Mouse (Mus musculus): ENCODE results near the gene Tenm1.

Tenm1 gene

DNA sequence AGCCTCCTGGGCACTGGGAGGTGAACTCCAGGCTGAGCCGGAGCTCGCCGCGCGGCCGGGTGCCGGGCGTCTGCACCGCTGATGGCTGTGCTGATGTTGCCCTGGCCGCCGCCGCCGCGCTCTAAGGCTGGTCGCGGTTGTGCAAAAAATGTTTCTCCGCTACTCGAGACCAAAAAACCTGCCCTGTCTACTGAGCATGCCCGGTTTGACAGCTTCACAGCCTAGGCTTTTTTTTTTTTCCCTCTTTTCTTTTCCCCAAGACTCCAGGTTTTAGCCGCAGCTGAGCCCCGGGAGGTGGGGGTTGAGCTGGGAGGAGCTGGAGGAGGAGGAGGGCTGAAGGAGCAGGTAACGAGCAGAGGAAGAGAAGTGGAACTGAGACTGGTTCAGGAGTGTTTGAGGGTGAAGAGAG is at the start of gene Tenm1:
TSS of gene Tenm1 (minus strand) at position 272 of the 409 bp plus-strand sequence.
- no peak for DNase-seq (ENCODE audit: low spot score in 2 of 2)

DNA sequence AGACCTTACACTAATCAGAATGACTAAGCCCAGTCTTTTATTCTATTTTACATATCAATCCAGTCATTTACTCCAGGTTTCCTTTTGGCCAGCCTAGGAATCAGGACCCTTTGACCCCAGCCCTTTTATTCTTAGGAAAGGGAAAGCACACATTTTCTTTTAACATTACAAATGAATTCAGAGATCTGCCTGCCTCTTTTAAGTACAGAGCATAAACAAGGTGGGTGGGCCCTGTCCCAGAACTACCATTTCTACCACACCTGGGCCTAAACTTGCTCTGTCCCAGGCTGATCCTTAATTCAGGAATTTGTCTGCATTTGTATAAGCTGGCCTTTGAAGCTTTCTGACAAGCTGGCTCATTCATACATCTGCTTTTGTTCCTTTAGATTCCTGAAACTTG is 38.4 kb upstream of the Tenm1 start:
- DNase-seq (ENCODE audit: low spot score in 2 of 2): no peak

GRCm38 (mm10) chrX:43430581-43430980 is 1.7 kb upstream of the Tenm1 start:
- no peak for DNase-seq (ENCODE audit: low spot score in 2 of 2)

DNA sequence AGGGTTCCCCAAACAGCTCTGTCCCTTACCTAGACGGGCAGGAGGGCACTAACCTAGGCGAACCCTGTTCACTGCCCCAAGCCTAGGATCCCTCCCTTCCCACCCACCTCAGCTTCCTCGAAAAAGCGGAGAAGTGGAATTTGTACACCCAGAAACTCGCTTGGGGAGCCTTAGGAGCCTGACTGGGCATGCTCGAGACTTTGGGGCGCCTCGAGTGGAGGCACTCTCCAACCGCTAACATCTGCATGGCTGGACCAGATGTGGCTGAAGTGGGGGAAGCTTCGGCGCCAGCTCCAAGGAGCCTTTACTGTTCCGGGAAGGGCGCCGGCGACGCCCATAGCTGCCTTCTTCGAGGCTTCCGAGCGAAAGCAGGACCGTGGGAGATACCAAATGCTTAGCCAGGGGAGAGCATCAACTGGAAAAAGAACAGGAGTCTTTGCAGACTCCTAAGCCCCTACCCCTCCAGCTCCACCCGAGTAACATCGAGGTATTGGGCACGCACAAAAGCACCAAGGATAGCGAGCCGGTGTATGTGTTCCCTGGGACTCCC is 1.1 kb upstream of the Tenm1 start:
- no peak for DNase-seq (ENCODE audit: low spot score in 2 of 2)

GRCm38 (mm10) chrX:43429337-43429736 is 411 bp upstream of the Tenm1 start:
- no peak for DNase-seq (ENCODE audit: low spot score in 2 of 2)

DNA sequence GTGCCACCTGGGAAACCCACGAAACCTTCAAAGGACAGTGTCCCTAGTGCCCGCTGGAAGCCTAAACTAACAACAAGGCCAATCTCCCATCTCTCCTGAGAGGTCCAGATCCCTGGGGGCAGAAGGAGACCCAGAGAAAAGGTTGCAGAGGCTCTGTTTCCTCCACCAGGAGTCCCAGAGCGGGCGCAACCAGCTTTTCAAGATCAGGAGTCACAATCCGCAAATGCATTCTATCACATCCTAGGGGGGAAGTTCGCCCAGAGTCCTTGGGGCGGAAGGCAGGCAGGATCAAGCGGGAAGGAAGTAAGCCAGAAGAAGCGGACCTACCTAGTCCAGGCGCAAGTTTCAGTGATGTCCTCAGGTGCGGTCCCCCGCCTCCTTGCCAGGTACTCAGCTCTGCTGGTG is 963 bp downstream of the Tenm1 start:
- no peak for DNase-seq (ENCODE audit: low spot score in 2 of 2)

GRCm38 (mm10) chrX:43427111-43427510 is 1.8 kb downstream of the Tenm1 start:
- no peak for DNase-seq (ENCODE audit: low spot score in 2 of 2)

DNA sequence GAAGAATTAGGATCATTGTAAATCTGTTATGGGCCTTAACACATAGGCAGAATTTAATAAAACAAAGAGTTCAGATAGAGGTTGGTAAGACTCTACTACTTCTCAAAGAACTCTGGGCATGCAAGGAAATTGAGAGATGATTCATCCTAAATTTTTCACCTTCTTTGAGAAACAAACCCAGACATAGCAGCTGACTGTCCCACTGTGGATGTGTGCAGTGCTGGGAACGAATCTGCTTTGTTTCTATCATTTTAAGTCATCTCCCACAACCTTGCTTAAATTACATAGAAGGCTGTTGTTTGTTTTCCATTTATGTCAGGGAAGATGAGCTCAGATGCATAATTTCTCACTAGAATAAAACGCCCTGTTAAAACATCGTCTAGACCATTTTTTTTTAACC is 31.0 kb downstream of the Tenm1 start:
- no peak for DNase-seq (ENCODE audit: low spot score in 2 of 2)

DNA sequence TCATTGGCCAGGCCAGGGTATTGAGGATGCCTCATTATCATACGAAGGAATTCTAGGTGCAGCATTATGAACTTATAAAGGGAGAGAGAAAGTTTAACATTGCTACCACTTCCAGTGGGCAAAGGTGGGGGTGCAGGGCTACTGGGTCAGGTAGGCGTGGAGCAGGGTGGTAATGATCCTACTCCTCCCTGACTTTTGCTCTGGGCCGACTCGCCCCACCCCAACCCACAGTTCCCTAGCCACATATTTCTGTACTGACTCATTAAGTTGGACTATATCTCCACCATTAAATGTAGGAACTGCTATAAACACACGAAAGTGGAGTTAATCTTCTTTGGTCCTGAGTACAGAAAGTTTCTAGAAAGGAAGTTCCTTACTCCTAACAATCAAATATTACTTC is 40.8 kb downstream of the Tenm1 start:
- no peak for DNase-seq (ENCODE audit: low spot score in 2 of 2)

- DNase-seq (ENCODE audit: low spot score in 2 of 2): no peak
Observed at GRCm38 (mm10) chrX:43372526-43372925, 56.4 kb downstream of the Tenm1 start.

- DNase-seq (ENCODE audit: low spot score in 2 of 2): no peak
Observed at GRCm38 (mm10) chrX:43319351-43319750, 109.6 kb downstream of the Tenm1 start.

DNA sequence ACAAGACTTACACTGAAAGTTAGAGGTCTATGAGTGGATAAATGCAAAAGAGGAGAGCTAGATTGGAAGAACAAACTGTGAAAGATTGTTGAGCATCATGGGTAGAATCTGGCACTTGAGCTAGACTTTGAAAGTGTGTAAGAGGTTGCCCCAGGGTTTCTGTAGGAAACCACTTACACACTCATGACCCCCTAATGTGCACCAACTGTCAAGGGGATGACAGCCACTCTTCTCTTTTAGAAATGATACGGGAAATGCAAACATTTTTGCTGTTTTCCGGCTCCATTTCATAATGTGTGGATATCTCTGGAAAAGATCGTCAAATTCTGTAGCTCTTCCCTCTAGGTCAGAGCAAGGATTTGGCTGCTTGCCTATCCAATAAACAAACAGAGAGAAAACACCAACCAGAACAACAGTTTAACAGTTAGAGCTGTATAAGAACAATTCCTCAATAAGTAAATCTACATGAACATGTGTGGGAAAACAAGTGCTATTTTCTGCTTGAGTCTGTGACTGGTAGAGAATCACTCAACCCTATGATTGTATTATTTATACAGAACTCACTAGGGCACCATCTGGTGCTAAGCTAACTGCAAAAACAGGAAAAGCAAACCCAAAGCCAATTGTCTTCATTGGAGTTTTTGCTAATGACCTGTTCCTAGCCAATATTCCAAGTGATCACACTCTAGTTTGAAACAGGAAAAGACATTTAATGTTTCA is 111.0 kb downstream of the Tenm1 start:
- DNase-seq (ENCODE audit: low spot score in 2 of 2): no peak

GRCm38 (mm10) chrX:43235844-43236243 is 193.1 kb downstream of the Tenm1 start:
- no peak for DNase-seq (ENCODE audit: low spot score in 2 of 2)

DNA sequence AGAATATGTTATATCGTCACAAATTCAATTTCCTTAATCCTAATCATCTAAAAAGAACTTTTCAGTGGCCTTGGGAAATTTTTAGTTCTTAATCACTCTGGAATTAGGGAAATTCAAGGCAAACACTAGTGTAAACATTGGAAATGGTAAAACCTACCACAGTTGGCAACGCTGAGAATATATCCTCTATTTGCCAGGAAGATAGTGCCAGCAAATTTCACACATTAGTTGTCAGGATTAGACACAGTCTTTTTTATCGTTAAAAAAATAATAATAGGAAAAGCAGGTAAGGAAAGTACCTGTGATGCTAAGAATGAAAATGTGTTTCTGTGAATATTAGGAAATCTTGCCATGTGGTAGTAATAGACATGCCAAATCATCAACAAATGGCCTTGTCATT is 223.9 kb downstream of the Tenm1 start:
- no peak for DNase-seq (ENCODE audit: low spot score in 2 of 2)

GRCm38 (mm10) chrX:43202249-43202783 is 226.6 kb downstream of the Tenm1 start:
- no peak for DNase-seq (ENCODE audit: low spot score in 2 of 2)

- DNase-seq (ENCODE audit: low spot score in 2 of 2): no peak
Observed at GRCm38 (mm10) chrX:43182975-43183374, 246.0 kb downstream of the Tenm1 start.

DNA sequence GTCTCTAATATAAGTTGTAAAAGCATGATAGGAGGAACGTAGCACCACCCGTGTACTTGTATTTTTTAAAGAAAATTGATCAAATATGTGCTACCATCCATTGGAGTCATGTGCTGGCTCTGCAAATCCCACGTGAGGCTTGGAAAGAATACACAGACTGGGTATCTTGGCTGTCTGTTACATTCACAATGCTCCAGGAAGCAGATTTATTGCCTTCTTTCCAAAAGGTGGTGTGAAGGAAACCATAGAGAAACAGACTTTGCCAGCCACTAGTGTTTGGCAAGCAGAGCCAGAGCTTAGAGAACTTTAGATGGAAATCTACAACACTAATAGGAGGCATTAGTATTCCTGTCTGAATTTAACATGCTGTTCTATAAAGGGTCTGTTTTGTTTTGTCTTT is 277.4 kb downstream of the Tenm1 start:
- no peak for DNase-seq (ENCODE audit: low spot score in 2 of 2)

GRCm38 (mm10) chrX:43129696-43130095 is 299.2 kb downstream of the Tenm1 start:
- no peak for DNase-seq (ENCODE audit: low spot score in 2 of 2)

- DNase-seq (ENCODE audit: low spot score in 2 of 2): no peak
Observed at GRCm38 (mm10) chrX:43122491-43122890, 306.4 kb downstream of the Tenm1 start.

GRCm38 (mm10) chrX:43122001-43122400 is 306.9 kb downstream of the Tenm1 start:
- no peak for DNase-seq (ENCODE audit: low spot score in 2 of 2)

DNA sequence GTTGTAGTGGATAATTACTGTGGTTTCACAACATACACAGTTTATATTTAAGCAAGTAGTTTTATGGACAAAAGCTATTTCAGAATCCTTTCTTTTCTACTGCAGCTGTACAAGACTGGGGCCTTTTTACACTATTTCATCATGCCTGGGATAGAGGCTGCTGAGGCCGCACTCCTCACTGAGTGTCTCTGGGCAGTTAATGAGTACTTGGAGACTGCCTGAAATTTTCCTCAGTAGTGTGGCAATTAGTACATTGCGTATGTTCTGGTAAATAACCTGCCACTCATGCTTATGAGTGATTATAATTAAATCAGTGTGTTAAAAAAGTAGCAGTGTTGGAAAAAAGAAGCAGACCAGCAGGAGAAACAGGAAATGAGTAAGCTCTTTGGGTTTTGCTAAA is 442.8 kb downstream of the Tenm1 start:
- DNase-seq (ENCODE audit: low spot score in 2 of 2): no peak

DNA sequence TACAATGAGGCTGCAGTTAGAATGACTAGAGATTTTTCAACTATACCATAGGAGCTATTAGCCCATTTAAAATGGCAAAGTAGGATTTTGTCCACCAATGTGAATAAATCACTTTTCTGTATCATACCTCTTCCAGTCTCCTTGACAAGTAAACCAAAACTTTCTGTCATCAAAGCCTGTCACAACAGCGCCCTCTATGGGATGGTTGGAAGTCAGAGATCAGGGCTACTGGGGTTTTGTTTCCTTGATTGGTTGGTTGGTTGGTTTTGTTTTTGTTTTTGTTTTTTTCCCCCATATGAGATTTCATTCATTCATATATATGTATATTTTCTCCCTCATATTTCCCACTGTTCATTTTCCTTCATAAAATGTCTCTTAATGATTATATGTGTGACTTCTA is 455.4 kb downstream of the Tenm1 start:
- DNase-seq (ENCODE audit: low spot score in 2 of 2): no peak

- DNase-seq (ENCODE audit: low spot score in 2 of 2): no peak
Observed at GRCm38 (mm10) chrX:42967611-42968010, 461.3 kb downstream of the Tenm1 start.

DNA sequence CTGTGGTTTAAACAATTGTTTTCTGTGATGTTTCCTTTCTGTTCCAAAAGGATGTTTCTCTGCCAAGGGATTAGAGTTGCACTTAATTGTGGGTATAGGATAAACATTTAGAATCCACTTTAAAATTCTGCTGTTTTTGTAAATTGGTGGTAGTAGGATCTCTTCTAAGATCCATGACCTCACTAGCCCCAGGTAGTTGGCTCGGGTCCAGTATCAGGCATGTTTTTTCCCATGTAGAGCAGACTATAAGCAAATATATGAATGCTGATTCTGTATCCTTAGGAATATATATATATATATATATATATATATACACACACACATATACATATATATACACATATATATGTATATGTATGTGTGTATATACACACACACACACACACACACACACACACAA is 567.2 kb downstream of the Tenm1 start:
- DNase-seq (ENCODE audit: low spot score in 2 of 2): no peak

Data from natural killer cell, adult 2 months (primary cell).